Mouse (Mus musculus): Measurements from ENCODE around the gene Pam16.

Gene Pam16

GRCm38 (mm10) chr16:4647651-4648141 is 22.9 kb upstream of the Pam16 start:
- no peak for DNase-seq (ENCODE audit: extremely low spot score, low read depth, low spot score)

DNA sequence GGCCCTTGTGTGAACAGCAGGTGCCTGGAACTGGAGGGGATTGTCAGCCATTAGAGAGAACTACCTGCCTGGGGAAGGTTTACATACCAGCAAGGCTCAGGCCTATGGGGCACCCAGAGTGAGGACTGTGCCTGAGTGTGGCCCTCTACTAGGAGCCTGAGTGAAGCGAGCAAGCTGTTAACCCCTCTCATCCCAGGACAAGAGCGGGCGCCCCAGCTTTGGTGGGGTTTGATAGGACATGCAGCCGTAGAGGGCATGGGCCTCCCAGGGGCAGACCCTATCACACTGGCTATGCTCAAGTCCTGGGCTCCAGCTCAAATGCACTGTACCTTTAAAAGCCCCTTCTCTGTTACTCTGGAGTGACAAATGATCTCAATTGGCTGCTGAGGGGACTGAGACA is 22.0 kb upstream of the Pam16 start:
- DNase-seq (ENCODE audit: extremely low spot score, low read depth, low spot score), result no peak

GRCm38 (mm10) chr16:4645867-4646266 is 21.1 kb upstream of the Pam16 start:
- DNase-seq (ENCODE audit: extremely low spot score, low read depth, low spot score), result no peak

- DNase-seq (ENCODE audit: extremely low spot score, low read depth, low spot score), result no peak
These were observed 19.1 kb upstream of the Pam16 start for GRCm38 (mm10) chr16:4643670-4644419.

DNA sequence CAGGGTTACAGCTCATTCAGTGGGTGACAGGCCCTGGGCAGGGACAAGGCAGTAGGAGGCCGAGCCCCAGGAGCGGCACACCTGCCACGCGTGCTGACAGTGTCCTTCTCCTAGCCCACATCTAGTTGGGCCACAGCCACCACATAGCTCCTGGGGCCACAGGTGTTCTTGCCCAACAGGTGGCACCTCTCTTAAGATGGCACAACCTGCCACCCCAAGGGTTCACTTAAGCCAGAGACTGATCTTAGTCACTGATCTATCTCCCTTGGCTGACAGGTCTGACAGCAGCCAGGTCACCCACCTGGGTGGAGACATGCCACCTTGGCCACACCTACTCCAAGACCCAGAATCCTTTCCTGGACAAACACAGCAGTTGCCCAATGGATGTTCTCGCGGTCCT is 18.1 kb upstream of the Pam16 start:
- no peak for DNase-seq (ENCODE audit: extremely low spot score, low read depth, low spot score)

- DNase-seq (ENCODE audit: extremely low spot score, low read depth, low spot score), result no peak
These were observed 17.4 kb upstream of the Pam16 start for GRCm38 (mm10) chr16:4642190-4642589.

GRCm38 (mm10) chr16:4641119-4641838 is 16.5 kb upstream of the Pam16 start:
- DNase-seq (ENCODE audit: extremely low spot score, low read depth, low spot score), result no peak

DNA sequence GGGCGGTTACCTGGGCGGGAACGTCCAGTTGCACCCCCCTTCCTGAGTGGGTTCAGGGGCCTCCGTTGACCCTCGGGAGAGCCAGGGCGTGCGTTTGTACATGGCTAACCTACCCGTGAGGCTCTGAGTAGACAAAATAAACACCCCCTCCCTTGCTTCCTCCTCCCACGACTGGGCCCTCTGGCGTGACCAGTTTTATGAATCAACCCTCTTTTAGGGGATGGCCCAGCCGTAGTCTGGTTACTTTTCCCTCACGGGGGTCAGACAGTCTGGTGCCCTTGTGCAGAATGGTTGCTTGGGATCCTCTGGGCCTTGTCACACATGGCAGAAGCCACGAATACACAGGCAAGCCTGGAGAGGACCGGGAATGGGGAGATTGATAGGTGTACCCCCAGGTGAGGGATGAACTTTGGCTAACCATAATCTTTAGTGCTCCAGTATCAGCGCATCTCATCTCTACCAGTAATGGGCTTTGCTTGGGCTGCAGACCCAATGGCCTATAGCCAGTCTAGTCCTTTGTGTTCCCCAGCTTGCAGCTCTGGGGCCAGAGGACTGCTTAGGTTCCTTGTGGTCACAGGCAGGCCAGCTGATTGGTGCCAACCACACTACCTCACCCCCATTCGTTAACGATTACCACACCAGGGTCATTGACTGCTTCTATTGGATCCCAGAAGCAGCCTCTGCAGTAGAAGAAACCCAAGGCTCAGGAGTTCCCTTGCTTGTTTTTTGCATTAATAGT is 15.6 kb upstream of the Pam16 start:
- no peak for DNase-seq (ENCODE audit: extremely low spot score, low read depth, low spot score)

DNA sequence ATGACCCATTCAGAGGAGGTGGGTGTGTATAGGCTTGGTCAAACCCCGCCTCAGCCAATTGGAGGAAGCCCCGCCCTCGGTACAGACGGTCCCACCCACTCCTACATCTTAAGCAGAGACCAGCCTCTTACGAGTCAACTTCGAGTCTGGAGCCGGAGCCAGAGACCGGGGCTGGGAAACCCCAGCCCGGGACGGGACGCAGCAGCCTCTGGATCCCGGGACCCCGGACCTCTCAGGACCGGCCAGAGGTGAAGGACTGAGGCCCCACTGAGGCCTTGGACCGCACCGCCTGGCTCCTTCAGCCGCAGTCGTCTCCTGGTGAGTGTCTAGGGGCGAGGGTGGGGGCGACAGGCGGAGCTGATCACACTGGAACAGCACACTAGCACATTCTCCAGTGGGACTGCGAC is 15.0 kb upstream of the Pam16 start, which contains the start of the genes Vasn and Dnaja3:
Vasn (plus strand) TSS at position 111 of the 407 bp plus-strand sequence.
Dnaja3 (plus strand) TSS at position 159 of the 407 bp plus-strand sequence.
- no peak for DNase-seq (ENCODE audit: extremely low spot score, low read depth, low spot score)

DNA sequence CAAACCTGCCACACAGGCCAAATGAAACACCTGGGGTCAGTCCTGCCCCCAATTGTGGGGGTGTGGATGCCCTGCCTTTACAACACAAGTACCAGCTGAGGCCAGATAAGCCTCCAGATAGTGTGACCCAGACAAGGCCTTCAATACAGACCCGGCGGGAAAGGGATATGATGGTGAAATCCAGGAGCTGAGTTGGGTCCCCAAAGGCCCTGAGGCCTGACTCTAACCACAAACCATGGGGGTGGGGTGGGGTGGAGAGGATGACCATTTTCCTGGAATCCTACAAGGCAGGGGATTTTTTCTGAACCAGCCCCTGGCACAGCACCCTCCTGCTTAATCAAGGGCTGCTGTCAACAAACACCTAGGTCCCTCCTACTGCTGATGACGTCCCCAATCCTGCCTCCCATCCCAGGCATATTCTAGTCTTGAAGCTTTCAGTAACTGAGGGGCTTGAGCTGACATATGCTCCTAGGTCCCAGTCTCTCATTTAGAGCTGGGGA is 14.2 kb upstream of the Pam16 start:
- DNase-seq (ENCODE audit: extremely low spot score, low read depth, low spot score), result no peak

DNA sequence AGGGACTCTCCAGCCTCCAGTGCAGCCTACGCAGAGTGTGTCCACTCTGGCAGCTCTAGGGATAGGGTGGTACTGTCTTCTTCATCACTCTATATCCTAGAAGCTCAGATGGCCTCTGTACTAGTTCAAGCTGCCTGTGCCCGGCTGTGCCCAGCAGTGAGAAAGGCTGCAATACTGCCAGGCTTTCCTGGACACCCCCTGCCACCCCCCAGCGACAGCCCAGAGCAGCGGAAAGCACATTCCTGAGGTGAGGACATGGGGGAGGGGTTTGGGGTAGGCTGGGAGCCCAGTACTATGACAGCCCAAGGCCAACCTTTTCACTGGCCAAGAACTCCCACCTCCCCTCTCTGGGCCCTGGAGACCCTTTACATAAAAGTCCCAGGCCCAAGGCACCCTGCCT is 11.0 kb upstream of the Pam16 start:
- DNase-seq (ENCODE audit: extremely low spot score, low read depth, low spot score), result no peak

GRCm38 (mm10) chr16:4634681-4635080 is 9.9 kb upstream of the Pam16 start:
- no peak for DNase-seq (ENCODE audit: extremely low spot score, low read depth, low spot score)

DNA sequence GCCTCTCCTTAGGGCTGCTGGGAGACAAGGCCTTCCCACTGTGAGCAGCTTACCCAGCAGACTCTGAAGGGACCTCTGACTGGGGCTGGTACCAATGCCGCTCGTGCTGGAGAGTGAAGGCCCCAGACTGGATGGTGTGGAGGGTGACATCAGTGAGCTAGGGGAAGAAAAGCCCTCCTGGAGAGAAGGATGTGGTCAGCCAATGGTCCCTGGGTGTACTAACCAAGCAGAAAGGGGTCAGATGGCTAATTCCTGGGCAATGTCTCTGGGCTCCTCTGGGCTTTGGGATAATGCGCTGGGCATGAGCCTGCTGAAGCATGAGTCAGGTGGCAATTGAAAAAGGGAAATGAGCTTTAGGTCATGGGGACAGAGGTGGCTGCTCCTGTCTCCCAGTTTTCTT is 8.9 kb upstream of the Pam16 start:
- no peak for DNase-seq (ENCODE audit: extremely low spot score, low read depth, low spot score)

GRCm38 (mm10) chr16:4632050-4632449 is 7.3 kb upstream of the Pam16 start:
- DNase-seq (ENCODE audit: extremely low spot score, low read depth, low spot score), result no peak

GRCm38 (mm10) chr16:4629950-4630349 is 5.2 kb upstream of the Pam16 start:
- DNase-seq (ENCODE audit: extremely low spot score, low read depth, low spot score), result no peak

DNA sequence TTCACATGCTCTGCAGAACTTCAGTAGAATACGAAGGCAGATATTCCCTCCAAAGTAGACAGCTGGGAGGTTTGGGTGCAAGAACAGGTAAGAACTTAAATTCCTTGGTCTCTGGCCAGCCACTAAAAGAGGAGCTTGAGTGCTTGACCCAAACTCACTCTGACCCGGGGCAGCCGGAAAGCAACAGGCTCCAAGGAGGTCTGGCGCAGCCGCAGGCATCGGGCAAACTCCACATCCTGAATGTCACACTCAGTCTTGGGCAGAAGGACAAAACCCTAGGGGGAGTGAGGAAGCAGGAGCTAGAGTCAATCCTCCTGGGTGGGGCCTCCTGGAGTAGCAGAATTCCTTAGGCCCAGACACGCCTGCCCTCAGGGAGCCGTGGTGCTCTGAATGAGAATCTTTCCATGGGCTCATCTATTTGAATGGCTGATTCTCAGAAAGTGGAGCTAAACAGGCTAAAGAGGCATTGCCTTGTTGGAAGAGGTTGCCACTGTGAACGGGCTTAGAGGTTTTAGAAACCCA is 4.2 kb upstream of the Pam16 start:
- DNase-seq (ENCODE audit: extremely low spot score, low read depth, low spot score), result no peak

GRCm38 (mm10) chr16:4627105-4627504 is 2.3 kb upstream of the Pam16 start:
- no peak for DNase-seq (ENCODE audit: extremely low spot score, low read depth, low spot score)

- DNase-seq (ENCODE audit: extremely low spot score, low read depth, low spot score), result no peak
These were observed 714 bp downstream of the Pam16 start for GRCm38 (mm10) chr16:4624074-4624473.

DNA sequence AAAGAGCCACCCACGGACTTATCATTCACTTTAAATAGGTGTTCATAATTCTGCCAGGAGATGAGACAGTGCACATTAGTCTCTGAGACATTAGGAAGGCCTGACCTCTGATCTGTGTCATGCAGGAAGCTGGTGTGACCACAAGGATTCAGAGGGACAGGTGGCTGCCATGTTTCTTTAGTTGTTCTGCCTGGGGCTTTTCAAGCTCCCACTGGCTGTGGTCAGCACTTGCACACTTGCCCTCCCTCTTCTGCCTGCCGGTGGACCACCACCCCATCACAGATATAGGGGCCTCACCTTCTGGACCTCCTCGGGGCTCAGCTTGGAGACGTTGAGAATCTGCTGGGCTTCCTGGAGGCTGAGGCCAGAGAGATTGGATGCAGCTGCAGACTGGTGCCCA is 8.0 kb downstream of the Pam16 start:
- no peak for DNase-seq (ENCODE audit: extremely low spot score, low read depth, low spot score)

GRCm38 (mm10) chr16:4615297-4615696 is 9.5 kb downstream of the Pam16 start:
- DNase-seq (ENCODE audit: extremely low spot score, low read depth, low spot score), result no peak

DNA sequence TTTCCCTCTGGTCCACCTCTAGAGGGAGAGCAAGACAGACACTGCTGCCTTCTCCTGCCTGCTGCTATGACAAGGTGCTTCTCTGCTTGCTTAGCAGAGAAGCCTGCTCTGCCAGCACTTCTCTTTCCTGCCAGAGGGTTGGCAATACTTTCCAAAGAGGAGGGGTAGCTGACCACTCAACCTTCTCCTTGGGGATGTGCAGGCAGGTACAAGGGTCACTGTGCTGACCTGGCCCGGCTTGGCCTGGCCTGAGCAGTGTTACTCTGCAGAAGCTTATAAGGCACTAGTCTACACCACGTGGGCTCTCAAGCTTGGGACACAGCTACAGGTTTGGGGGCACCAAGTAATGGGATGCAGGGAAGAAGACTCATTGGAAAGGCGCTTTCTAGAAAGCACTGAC is 10.1 kb downstream of the Pam16 start:
- DNase-seq (ENCODE audit: extremely low spot score, low read depth, low spot score), result no peak

All from hindlimb bud, embryonic 11.5 days (tissue).